Mouse (Mus musculus) NIH3T3 (cell line): ENCODE data around the gene Slc45a3.

ENCODE experiments used
- DNase-seq: peaks from one replicate; pipeline ENCODE4 v3.0.0-alpha.2; 2012; ENCODE audit warnings: low read depth

Slc45a3 gene

GRCm38 (mm10) chr1:131995062-131995461 lies 32.3 kb downstream of the Slc45a3 start:
- DNase-seq, result peak; percentile 80

- DNase-seq, result peak; percentile 37
Observed at GRCm38 (mm10) chr1:132000506-132000905, 37.7 kb downstream of the Slc45a3 start.

DNA sequence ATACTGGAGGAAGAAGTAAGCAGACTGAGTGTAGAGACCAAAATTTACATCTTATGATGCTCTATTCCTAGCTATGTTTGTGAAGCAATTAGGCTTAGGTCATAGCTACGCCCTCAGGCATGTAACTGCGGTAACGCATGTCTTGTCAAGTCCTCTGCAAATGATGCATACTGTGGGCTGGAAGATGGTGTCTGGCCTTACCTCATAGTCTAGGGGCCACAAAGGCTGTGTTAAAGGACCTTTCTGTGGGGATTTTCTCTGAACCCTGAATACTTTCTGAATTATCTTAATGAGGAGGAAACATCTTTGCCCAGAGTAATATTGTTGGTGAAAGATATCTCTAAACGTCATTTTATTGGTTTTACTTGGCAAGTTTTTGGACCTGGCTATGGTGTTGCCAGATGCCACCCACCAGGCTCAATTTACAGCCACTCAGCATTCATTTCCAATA lies 39.1 kb downstream of the Slc45a3 start:
- no peak for DNase-seq

GRCm38 (mm10) chr1:132003111-132003510 lies 40.3 kb downstream of the Slc45a3 start:
- DNase-seq, result no peak

GRCm38 (mm10) chr1:132003817-132004216 lies 41.0 kb downstream of the Slc45a3 start:
- DNase-seq, result peak; percentile 59

DNA sequence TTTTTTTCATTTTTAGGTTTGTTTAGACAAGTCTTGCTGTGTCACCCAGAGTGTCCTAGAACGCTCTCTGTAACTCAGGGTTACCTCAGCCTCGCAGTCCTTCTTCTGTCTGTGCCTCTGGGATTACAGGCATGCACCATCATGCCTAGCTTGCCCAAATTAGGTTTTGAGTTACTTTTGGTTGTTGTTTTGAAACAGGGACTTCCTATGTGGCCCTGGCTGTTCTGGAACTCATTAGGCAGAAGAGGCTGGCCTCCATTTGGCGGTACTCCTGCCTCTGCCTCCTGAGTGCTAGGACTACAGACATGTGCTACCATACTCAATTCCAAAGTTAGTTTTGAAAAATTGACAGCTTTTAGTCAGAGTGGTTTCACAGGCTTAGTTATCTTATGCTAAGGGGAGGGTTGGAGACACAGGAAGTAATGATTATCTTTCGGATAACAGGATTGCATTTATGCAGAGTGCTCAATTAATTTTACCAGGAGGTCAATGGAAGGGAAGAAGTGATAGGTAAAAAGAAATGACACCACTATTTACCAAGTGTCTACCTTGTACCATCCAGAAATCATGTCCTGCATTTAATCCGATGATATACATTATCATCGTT lies 41.9 kb downstream of the Slc45a3 start:
- DNase-seq, result no peak

- DNase-seq, result peak; percentile 58
Observed at GRCm38 (mm10) chr1:132005466-132005865, 42.7 kb downstream of the Slc45a3 start.

- DNase-seq, result peak; percentile 83
Observed at GRCm38 (mm10) chr1:132006046-132006445, 43.3 kb downstream of the Slc45a3 start.

- peak; percentile 48 for DNase-seq
Observed at GRCm38 (mm10) chr1:132006721-132007120, 44.0 kb downstream of the Slc45a3 start.

DNA sequence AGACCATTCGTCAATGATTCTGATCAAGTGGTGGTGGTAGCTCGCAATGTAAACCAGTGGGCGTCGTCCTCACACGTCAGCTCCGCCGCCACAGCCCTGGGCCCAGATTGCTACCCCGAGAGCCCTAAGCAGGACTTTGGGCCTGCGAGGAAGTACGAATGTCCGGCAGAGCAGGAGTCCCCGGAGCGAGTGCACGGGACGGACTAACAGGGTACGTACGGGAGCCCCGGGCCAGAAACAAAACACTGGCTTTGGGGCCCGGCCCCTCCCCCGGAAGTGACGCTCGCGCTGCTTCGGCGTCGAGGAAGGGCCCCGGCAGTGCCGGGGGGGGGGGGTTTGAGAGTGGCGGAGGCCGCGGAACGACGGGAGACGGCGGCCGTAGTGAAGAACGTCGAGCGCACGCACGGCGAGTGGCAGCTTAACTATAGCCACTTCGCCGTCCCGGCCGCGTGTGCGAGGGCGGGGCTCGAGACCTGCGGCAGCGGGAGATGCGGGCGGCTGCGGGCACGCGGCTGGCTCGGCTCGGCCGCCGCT lies 44.6 kb downstream of the Slc45a3 start, which contains the start of gene Elk4:
Gene Elk4, plus strand, starts transcription at position 326 of the 534 bp plus-strand sequence.
- peak; percentile 96 for DNase-seq

GRCm38 (mm10) chr1:132007828-132008827 lies 45.4 kb downstream of the Slc45a3 start:
- peak; percentile 95 for DNase-seq

GRCm38 (mm10) chr1:132008881-132009644 lies 46.3 kb downstream of the Slc45a3 start:
- DNase-seq, result no peak

DNA sequence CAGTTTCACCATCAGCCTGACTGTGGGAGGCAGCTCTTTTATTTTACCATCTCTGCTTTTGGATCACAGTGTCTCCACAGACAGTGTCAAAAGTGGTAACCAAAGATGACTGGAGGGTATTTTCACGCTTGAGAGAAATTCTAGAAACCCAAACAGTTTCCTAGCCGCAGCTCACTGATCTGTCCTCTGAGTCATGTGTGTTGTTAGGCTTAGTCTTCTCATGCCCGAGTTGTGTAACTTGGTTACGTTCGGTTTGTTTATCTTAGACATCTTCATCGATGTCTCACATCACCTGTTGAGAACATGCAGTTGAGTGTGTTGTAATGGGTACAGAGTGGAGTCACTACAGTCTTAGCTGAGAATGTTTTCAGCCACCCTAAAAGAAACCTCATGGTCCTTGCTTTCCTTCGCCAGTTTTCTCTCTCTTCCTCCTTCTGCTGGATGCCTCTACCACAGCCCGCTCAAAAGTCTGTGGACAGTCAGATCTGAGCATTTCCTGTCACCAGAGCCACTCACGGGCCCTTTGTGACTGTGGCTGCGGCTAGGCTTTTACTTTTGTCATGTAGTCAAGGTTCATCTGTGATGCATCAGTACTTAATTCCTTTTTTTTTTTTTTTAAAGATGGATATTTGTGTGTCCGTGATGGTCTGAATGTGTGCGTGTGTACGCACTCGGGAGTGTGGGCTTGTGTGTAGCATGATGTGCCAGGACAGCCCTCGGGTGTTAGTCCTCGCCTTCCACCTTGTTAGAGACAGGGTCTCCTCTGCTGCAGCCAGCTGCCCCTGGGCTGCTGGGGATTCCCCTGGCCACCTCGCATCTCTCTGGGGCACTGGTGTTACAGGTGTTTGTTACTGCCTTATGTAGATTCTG lies 48.1 kb downstream of the Slc45a3 start:
- peak; percentile 74 for DNase-seq

- DNase-seq, result no peak
Observed at GRCm38 (mm10) chr1:132011785-132012184, 49.0 kb downstream of the Slc45a3 start.

DNA sequence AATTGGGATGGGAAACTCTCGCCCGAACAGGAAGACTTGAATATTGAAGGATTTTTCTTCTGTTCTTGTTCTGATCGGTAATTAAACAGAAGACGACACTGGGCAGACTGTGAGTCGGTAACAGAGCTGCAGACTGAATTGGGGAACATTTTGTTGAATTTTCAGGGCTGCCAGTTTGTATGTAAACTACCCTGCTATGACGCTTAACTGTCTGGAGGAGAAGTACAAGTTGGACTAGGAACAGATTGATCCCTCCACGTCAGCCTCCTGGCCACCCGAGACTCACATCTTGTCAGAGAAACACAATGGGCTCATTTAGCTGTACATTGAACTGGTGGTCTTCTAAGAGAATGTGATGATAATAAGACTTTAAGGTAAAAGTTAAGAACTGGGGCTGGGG lies 50.1 kb downstream of the Slc45a3 start:
- no peak for DNase-seq

GRCm38 (mm10) chr1:132014800-132015199 lies 52.0 kb downstream of the Slc45a3 start:
- no peak for DNase-seq

DNA sequence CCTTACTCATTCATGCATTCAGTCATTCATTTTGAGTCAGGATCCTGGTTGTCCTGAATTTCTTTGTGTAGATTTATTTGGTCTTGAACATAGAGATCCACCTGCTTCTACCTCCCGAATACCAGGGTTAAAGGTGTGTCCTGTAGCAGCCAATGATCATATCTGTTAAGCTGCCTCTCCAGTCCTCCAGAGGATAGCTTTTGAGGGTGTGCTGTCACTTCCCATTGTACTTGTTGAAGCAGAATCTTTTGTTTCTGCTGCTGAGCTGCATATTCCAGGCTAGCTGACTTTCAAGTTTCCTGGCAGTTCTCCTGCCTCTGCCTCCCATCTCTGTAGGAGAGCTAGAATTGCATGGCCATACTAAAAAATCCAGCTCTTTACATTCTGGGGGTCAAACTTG lies 53.9 kb downstream of the Slc45a3 start:
- DNase-seq, result no peak

DNA sequence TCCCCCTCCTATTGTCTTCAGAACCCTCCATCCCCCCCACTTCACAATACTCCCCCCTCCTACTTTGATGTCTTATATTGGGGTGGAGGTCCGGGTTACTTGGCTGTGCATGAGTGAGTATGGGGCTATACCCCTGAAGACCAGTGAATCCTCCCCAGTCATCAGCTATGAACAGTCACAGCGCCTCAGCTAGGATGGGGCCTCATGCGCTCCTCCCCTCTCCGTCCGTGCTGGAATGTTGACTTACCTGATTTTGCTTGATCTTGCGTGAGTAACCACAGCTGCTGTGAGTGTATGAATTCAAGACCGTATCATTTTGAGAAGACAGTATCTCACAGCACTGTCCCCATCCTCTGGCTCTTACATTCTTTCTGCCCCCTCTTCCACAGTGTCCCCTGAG lies 57.1 kb downstream of the Slc45a3 start:
- no peak for DNase-seq

GRCm38 (mm10) chr1:132022107-132022506 lies 59.3 kb downstream of the Slc45a3 start:
- no peak for DNase-seq

DNA sequence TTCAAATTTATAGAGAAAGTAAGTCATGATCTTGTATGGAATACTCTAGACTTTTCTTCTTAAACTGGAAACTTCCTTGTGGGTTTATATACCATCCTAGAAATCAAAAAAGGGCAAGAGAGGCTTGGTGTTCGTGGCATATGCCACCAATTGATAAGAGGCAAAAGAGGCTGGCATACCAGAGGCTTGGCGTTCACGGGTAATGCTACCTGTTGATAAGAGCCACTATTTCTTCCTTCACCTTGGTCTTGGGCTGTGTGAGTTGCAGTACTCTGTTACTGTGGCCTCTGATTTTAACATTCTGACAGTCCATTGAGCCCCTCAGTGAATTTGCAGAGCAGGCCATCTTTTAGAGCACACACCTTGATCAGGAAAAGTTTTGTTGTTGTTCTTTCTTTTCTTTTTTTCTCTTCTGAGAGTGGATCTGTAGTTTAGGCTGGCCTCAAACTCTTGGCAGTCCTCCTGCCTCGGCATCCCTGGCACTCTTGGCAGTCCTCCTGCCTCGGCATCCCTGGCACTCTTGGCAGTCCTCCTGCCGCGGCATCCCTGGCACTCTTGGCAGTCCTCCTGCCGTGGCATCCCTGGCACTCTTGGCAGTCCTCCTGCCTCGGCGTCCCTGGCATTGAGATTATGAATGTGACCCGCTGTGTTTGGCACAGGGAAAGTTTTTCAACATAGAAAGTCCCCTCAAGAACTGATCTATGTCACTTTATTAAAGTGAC lies 64.3 kb downstream of the Slc45a3 start:
- DNase-seq, result no peak
